Mouse (Mus musculus): ENCODE results near the gene Vmn2r97.
"Not testable (repeated sequence)": the region's sequence is repeated elsewhere in the genome, so short reads cannot be mapped to it uniquely, and the experiment has no call there.

The Vmn2r97 gene

GRCm38 (mm10) chr17:18914000-18914399 is at the start of gene Vmn2r97:
Vmn2r97 (plus strand) TSS chr17:18914300.
- DNase-seq (ENCODE audit: low read depth, low spot score) = not testable (repeated sequence)

GRCm38 (mm10) chr17:18882436-18882835 is 31.7 kb upstream of the Vmn2r97 start:
- DNase-seq (ENCODE audit: low read depth, low spot score) = not testable (repeated sequence)

GRCm38 (mm10) chr17:18889745-18890329 is 24.3 kb upstream of the Vmn2r97 start:
- no peak for DNase-seq (ENCODE audit: low read depth, low spot score)

- not testable (repeated sequence) for DNase-seq (ENCODE audit: low read depth, low spot score)
These were observed 43.7 kb downstream of the Vmn2r97 start for GRCm38 (mm10) chr17:18957800-18958199.

GRCm38 (mm10) chr17:18968371-18969275 is 54.5 kb downstream of the Vmn2r97 start:
- DNase-seq (ENCODE audit: low read depth, low spot score) = no peak
